Mouse (Mus musculus) G1E (cell line): ENCODE results near the gene Hist2h2bb.

Experiments
- CTCF ChIP-seq: IDR thresholded peaks from 2 replicates; pipeline ENCODE4 v1.5.1; 2012; ENCODE audit warnings: low read depth, low read length, inconsistent platforms, mixed read lengths
- TAL1 ChIP-seq: conservative IDR thresholded peaks from 2 replicates; pipeline ENCODE4 v1.6.1; 2012; ENCODE audit warnings: low read depth, low read length, inconsistent platforms, mixed read lengths

DNA sequence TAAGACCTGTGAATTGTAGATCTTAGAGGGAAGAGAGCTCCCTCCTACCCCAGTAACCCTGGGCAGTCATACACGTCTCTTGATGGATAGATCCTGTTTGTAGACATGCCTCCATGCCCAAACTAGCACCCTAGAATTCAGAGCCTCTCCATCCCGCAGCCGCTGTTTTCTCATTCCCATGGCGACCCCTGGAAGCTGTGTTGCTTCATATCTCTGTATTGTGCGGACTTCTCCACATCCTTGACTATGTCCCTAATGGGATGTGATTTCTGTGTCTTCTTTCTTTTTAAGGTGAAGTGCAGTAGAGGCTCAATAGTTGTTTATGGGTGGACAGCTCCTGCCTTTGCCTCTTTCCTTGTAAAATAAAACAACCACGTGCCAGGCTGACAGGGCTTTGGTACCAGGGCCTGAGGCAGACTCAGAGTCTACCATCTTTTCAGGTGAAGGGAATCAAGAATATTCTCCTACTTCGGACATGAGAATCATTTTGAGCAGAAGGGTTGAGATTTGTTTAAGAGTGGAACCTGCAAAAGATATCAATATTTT is 5.1 kb upstream of the Hist2h2bb start:
- no peak for TF ChIP-seq CTCF
- TF ChIP-seq TAL1: no peak
